Mouse (Mus musculus): ENCODE measurements at regions not wholly inside any gene's neighbourhood (a gene's known extent, or its start where the extent isn't known, plus 50 kb on each side); places are given as distances from the start of the nearest gene placed in this dataset.

DNA sequence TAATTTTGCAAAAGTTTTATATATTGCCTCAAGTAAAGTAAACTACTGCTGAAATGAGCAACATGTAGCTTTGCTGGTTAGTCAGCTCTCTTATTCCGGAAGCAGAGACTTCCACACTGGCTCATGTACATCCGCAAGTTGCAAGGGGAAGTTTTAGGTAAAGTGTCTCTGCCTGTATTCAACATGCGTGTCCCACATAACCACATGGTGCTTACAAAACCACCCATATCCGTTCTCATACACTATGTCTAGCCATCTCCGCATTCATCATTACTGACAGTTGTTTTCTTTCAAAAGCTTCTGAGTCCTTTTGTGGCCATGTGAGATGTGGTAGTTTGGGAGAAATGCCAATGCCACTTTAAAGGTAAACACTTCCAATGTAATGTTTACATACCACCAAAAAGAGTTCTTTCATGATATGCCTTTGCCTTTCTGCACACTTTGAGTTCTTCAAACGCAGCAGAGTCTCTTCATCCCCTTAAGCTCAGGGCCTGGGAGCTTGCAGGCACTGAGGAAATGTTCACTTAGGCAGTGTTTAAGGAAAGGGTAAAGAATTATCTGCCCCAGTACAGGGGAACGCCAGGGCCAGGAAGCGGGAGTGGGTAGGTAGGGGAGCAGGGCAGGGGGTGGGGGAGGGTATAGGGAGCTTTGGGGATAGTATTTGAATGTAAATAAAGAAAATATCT is 81.5 kb upstream of the Rgs1 start:
- Histone ChIP-seq H3K4me2 (ENCODE audit: low read depth, low read length) (no peak overlapping the region), H3K36me3 (ENCODE audit: control insufficient read depth, insufficient read depth) (no peaks in the 10 kb centered on the region), H3K27ac (ENCODE audit: low read length) (no peak overlapping the region), H3K9me3 (replicated peaks; ENCODE audit: control insufficient read depth, low read length) (no peaks in the 10 kb centered on the region), H3K9ac (ENCODE audit: low read depth, low read length) (no peak overlapping the region), H3K4me1 (ENCODE audit: control insufficient read depth, low read depth, low read length) (no peaks in the 10 kb centered on the region), H3K27me3 (ENCODE audit: control insufficient read depth, insufficient read depth, low read depth, low read length) (no peaks in the 10 kb centered on the region), H3K4me3 (ENCODE audit: low read depth, low read length) (no peak overlapping the region)
- ATAC-seq (ENCODE audit: low read depth): peak; percentile 41; the same call in 1 of the 2 replicates
- WGBS (ENCODE audit: insufficient replicate concordance): 27% methylated on average over 8 of the region's 8 CpGs

DNA sequence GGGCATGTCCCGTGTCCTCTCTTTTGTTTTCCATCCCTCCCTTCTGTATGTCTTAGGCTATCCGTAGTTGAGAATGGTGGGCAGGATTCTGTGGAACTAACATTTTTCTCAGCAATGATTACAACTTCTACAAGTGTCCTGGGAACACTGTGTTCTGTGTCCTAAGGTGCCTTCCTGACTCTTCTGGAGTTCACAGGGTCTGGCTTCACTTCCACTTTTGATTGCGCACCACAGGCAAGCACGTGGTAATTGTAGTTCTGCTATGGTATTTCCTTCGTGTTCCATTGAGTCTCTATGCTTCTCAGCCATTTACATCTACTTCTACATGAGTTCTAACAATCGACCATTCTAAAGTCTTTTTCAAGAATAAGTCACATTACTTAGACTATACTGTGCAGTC is 70.4 kb upstream of the Rgs1 start:
- H3K4me3 ChIP-seq (ENCODE audit: low read depth, low read length): no peak overlapping the region
- H3K9ac ChIP-seq (ENCODE audit: low read depth, low read length): no peak overlapping the region
- no peaks in the 10 kb centered on the region for H3K9me3 ChIP-seq (replicated peaks; ENCODE audit: control insufficient read depth, low read length)
- no peak overlapping the region for H3K27ac ChIP-seq (ENCODE audit: low read length)
- peak; percentile 24; the same call in 1 of the 2 replicates for ATAC-seq (ENCODE audit: low read depth)
- H3K4me1 ChIP-seq (ENCODE audit: control insufficient read depth, low read depth, low read length): no peaks in the 10 kb centered on the region
- WGBS (ENCODE audit: insufficient replicate concordance): 50% methylated on average over 6 of the region's 6 CpGs
- H3K36me3 ChIP-seq (ENCODE audit: control insufficient read depth, insufficient read depth): no peaks in the 10 kb centered on the region
- H3K4me2 ChIP-seq (ENCODE audit: low read depth, low read length): no peak overlapping the region
- H3K27me3 ChIP-seq (ENCODE audit: control insufficient read depth, insufficient read depth, low read depth, low read length): no peaks in the 10 kb centered on the region

DNA sequence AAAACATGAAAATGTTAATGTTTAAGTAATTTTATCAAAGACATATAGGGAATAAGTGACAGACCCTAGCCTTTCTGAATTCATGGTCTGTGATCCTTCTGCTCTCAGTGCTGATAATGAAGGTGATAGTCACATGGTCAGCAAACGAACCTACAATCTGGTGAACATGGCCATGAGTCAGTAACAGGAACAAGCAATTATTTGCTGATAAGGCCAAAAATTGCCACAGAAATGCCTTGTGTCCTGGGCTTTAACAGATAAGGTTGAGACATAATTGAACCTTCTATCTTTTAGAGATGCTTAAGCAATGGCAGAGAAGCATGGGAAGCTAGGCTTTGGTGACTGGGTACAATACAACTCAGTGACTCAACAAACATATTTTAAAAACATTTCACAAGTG is 69.2 kb upstream of the Rgs1 start:
- H3K4me1 ChIP-seq (ENCODE audit: control insufficient read depth, low read depth, low read length): no peaks in the 10 kb centered on the region
- H3K27ac ChIP-seq (ENCODE audit: low read length): no peak overlapping the region
- no peaks in the 10 kb centered on the region for H3K36me3 ChIP-seq (ENCODE audit: control insufficient read depth, insufficient read depth)
- H3K9ac ChIP-seq (ENCODE audit: low read depth, low read length): no peak overlapping the region
- no peaks in the 10 kb centered on the region for H3K27me3 ChIP-seq (ENCODE audit: control insufficient read depth, insufficient read depth, low read depth, low read length)
- no peak overlapping the region for H3K4me2 ChIP-seq (ENCODE audit: low read depth, low read length)
- H3K9me3 ChIP-seq (replicated peaks; ENCODE audit: control insufficient read depth, low read length): no peaks in the 10 kb centered on the region
- WGBS (ENCODE audit: insufficient replicate concordance): 11% methylated on average over 1 of the region's 1 CpGs
- H3K4me3 ChIP-seq (ENCODE audit: low read depth, low read length): no peak overlapping the region
- peak; percentile 54 for ATAC-seq (ENCODE audit: low read depth)

DNA sequence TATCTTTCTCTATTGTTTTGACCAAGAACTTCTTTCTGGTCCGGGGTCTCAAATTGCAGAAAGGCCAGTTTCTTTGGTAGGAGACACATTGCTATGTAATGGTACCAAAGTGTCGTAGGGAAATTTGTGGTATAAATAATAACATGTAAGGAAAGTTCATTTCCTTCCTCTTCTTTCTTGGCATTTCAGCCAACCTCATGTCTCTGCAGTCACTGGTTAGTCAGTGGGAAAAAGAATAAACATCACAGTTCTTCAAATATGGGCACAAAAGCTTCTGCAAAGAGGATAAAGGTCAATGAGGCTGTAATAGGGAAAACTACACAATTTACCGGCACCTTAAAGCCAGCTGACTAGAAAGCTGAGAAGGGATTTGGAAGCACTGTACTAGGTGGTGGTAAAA is 68.5 kb upstream of the Rgs1 start:
- Histone ChIP-seq H3K4me3 (ENCODE audit: low read depth, low read length) (no peak overlapping the region), H3K9me3 (replicated peaks; ENCODE audit: control insufficient read depth, low read length) (no peaks in the 10 kb centered on the region), H3K9ac (ENCODE audit: low read depth, low read length) (no peak overlapping the region), H3K4me2 (ENCODE audit: low read depth, low read length) (no peak overlapping the region), H3K36me3 (ENCODE audit: control insufficient read depth, insufficient read depth) (no peaks in the 10 kb centered on the region), H3K27me3 (ENCODE audit: control insufficient read depth, insufficient read depth, low read depth, low read length) (no peaks in the 10 kb centered on the region), H3K27ac (ENCODE audit: low read length) (no peak overlapping the region), H3K4me1 (ENCODE audit: control insufficient read depth, low read depth, low read length) (no peaks in the 10 kb centered on the region)
- WGBS (ENCODE audit: insufficient replicate concordance): 50% methylated on average over 3 of the region's 3 CpGs
- no peak for ATAC-seq (ENCODE audit: low read depth)

DNA sequence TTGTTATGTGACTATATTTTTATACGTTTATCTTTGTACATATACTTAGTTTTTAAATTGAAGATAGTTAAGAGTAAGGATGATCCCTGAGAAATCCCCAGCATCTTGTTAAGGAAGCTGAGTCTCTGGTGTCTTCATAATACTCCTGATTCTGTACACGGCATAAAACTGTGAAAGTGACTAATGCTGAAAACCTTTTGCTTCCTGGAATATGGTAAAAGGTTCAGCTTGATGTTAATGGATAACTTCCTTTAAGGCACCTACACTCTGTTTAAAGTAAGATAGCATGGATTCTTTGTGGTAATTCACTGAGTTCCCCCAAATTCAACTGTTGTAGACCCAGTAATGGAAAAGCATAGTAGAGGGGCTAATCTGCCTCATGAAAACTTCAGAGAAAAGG is 67.2 kb upstream of the Rgs1 start:
- Histone ChIP-seq H3K4me3 (ENCODE audit: low read depth, low read length) (no peak overlapping the region), H3K27me3 (ENCODE audit: control insufficient read depth, insufficient read depth, low read depth, low read length) (no peaks in the 10 kb centered on the region), H3K9ac (ENCODE audit: low read depth, low read length) (no peak overlapping the region), H3K27ac (ENCODE audit: low read length) (no peak overlapping the region), H3K4me2 (ENCODE audit: low read depth, low read length) (no peak overlapping the region), H3K9me3 (replicated peaks; ENCODE audit: control insufficient read depth, low read length) (no peaks in the 10 kb centered on the region), H3K36me3 (ENCODE audit: control insufficient read depth, insufficient read depth) (no peaks in the 10 kb centered on the region), H3K4me1 (ENCODE audit: control insufficient read depth, low read depth, low read length) (no peaks in the 10 kb centered on the region)
- WGBS (ENCODE audit: insufficient replicate concordance): 71% methylated on average over 2 of the region's 2 CpGs
- no peak for ATAC-seq (ENCODE audit: low read depth)

DNA sequence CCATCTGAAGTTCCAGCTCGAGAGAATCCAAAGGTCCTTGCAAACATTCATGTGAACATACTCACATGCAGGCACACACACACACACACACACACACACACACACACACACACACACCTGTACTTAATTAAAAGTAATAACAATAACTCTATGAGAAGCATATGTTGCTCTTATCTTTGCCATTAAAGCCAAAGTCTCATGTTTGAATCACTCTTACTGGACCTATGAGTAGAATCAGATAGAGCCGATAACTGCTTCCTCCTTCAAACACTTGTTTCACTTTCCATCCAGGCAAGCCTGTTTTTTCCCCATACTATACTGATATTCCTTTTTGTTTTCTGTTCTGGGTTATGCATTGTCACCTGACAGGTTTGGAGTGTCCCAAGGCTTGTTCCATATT is 65.3 kb upstream of the Rgs1 start:
- WGBS (ENCODE audit: insufficient replicate concordance): 43% methylated on average over 2 of the region's 2 CpGs
- ATAC-seq (ENCODE audit: low read depth): no peak
- Histone ChIP-seq H3K27me3 (ENCODE audit: control insufficient read depth, insufficient read depth, low read depth, low read length) (no peaks in the 10 kb centered on the region), H3K9me3 (replicated peaks; ENCODE audit: control insufficient read depth, low read length) (no peaks in the 10 kb centered on the region), H3K4me3 (ENCODE audit: low read depth, low read length) (no peak overlapping the region), H3K4me1 (ENCODE audit: control insufficient read depth, low read depth, low read length) (no peaks in the 10 kb centered on the region), H3K27ac (ENCODE audit: low read length) (no peak overlapping the region), H3K9ac (ENCODE audit: low read depth, low read length) (no peak overlapping the region), H3K4me2 (ENCODE audit: low read depth, low read length) (no peak overlapping the region), H3K36me3 (ENCODE audit: control insufficient read depth, insufficient read depth) (no peaks in the 10 kb centered on the region)

DNA sequence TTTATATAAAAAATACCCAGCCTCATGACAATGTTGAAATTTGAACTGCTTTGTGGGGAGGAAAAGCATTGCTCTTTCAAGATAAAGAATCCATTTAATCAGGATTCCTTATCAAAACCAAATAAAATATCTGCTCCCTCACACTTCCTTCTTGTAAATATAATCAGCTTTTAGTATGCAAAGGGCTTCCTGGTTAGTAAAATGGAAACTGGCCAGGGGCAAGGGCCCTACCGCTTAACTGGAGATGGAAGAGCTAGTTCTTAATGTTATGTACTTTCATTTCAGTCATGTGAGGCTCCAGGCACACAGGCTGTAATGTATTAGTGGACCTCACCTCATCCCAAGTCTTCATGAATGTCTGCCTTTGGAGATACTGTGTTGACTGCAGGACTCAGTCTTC is 64.3 kb upstream of the Rgs1 start:
- Histone ChIP-seq H3K36me3 (ENCODE audit: control insufficient read depth, insufficient read depth) (no peaks in the 10 kb centered on the region), H3K27ac (ENCODE audit: low read length) (no peak overlapping the region), H3K4me1 (ENCODE audit: control insufficient read depth, low read depth, low read length) (no peaks in the 10 kb centered on the region), H3K4me2 (ENCODE audit: low read depth, low read length) (no peak overlapping the region), H3K4me3 (ENCODE audit: low read depth, low read length) (no peak overlapping the region), H3K9me3 (replicated peaks; ENCODE audit: control insufficient read depth, low read length) (no peaks in the 10 kb centered on the region), H3K27me3 (ENCODE audit: control insufficient read depth, insufficient read depth, low read depth, low read length) (no peaks in the 10 kb centered on the region), H3K9ac (ENCODE audit: low read depth, low read length) (no peak overlapping the region)
- no peak for ATAC-seq (ENCODE audit: low read depth)
- WGBS (ENCODE audit: insufficient replicate concordance): 41% methylated on average over 1 of the region's 1 CpGs

DNA sequence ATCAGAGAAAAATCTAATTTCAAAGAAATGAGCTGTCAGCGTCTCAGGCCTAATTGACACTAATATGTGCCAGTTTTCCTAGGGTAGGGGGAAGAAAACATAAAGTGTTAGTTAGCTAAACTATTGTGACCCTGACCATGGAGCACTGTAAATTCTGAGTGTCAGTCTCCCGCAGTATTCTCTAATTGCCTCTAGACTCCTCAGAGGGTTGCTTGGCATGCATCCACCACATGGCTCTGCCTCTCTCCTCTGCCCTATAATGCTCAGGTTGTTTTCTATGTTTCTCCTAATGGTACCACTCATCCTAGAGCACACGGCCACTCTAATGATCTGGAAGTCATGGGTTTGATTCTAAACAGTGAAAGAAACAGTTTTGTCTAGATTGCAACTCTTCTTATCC is 60.9 kb upstream of the Rgs1 start:
- no peaks in the 10 kb centered on the region for H3K4me1 ChIP-seq (ENCODE audit: control insufficient read depth, low read depth, low read length)
- H3K27ac ChIP-seq (ENCODE audit: low read length): no peak overlapping the region
- WGBS (ENCODE audit: insufficient replicate concordance): 58% methylated on average over 3 of the region's 3 CpGs
- no peak overlapping the region for H3K4me2 ChIP-seq (ENCODE audit: low read depth, low read length)
- H3K27me3 ChIP-seq (ENCODE audit: control insufficient read depth, insufficient read depth, low read depth, low read length): no peaks in the 10 kb centered on the region
- no peak overlapping the region for H3K9ac ChIP-seq (ENCODE audit: low read depth, low read length)
- ATAC-seq (ENCODE audit: low read depth): no peak
- H3K36me3 ChIP-seq (ENCODE audit: control insufficient read depth, insufficient read depth): no peaks in the 10 kb centered on the region
- no peak overlapping the region for H3K4me3 ChIP-seq (ENCODE audit: low read depth, low read length)
- H3K9me3 ChIP-seq (replicated peaks; ENCODE audit: control insufficient read depth, low read length): no peaks in the 10 kb centered on the region

DNA sequence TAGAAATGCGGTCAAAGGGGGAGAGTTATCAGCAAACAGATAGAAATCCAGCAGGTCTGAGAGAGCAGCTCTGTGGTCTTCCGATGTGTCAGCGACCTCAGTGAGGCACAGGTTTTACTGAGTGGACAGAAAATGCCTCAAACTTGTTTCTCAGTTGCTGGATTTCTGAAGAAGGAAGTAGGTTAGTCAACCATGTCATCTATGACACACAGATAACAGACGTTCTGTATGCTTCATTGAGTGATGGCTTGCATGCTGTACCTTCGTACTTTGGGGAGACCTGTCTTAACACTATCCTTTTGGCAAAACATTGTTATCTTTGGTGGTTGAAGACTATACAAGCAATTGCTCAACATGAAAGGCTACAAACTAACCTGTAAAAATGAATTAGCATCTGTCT is 59.3 kb upstream of the Rgs1 start:
- Histone ChIP-seq H3K36me3 (ENCODE audit: control insufficient read depth, insufficient read depth) (no peaks in the 10 kb centered on the region), H3K4me1 (ENCODE audit: control insufficient read depth, low read depth, low read length) (no peaks in the 10 kb centered on the region), H3K9ac (ENCODE audit: low read depth, low read length) (no peak overlapping the region), H3K4me2 (ENCODE audit: low read depth, low read length) (no peak overlapping the region), H3K9me3 (replicated peaks; ENCODE audit: control insufficient read depth, low read length) (no peaks in the 10 kb centered on the region), H3K4me3 (ENCODE audit: low read depth, low read length) (no peak overlapping the region), H3K27me3 (ENCODE audit: control insufficient read depth, insufficient read depth, low read depth, low read length) (no peaks in the 10 kb centered on the region), H3K27ac (ENCODE audit: low read length) (no peak overlapping the region)
- ATAC-seq (ENCODE audit: low read depth): no peak
- 18% methylated on average over 5 of the region's 5 CpGs for WGBS (ENCODE audit: insufficient replicate concordance)
